Mouse (Mus musculus) heart, adult 2 months (tissue): ENCODE data around the gene Med8. TPM values are rescaled to one million over a fixed set of nuclear protein-coding genes. Genes with fewer than 3 reads are reported as not detected.

Source experiments
- DNase-seq, 2 experiments: peaks; one replicate each; pipeline ENCODE4 v3.0.0; 2021
- H3K27ac ChIP-seq: fragments of 200-600 bp; 2 replicates; pipeline ENCODE4 v1.8.1; 2022
- H3K27me3 ChIP-seq: fragments of 200-500 bp; 2 replicates; pipeline ENCODE4 v1.6.1; 2012; ENCODE audit warnings: mild to moderate bottlenecking, low read length, inconsistent platforms, mixed read lengths; ENCODE audit not compliant: control insufficient read depth, insufficient read depth
- H3K36me3 ChIP-seq: fragments of 200-500 bp; 2 replicates; pipeline ENCODE4 v1.6.1; 2012; ENCODE audit warnings: low read length, inconsistent platforms; ENCODE audit not compliant: control insufficient read depth, insufficient read depth
- H3K4me1 ChIP-seq: fragments of 200-500 bp; 2 replicates; pipeline ENCODE4 v1.6.1; 2011; ENCODE audit warnings: low read length; ENCODE audit not compliant: control insufficient read depth, insufficient read depth
- H3K4me3 ChIP-seq: fragments of 200-600 bp; 2 replicates; pipeline ENCODE4 v1.8.1; 2022
- H3K79me2 ChIP-seq: fragments of 200-500 bp; replicated peaks from 2 replicates; pipeline ENCODE4 v1.6.1; 2012; ENCODE audit warnings: mild to moderate bottlenecking, inconsistent platforms, low read length, moderate library complexity, mixed read lengths; ENCODE audit not compliant: control insufficient read depth, insufficient read depth
- H3K9ac ChIP-seq: fragments of 200-500 bp; 2 replicates; pipeline ENCODE4 v1.6.1; 2012; ENCODE audit warnings: low read depth, mild to moderate bottlenecking, control low read depth, inconsistent platforms, low read length, mixed read lengths
- CTCF ChIP-seq: fragments of 200-600 bp; IDR thresholded peaks from 2 replicates; pipeline ENCODE4 v1.8.1; 2022; ENCODE audit warnings: antibody characterized with exemption, mild to moderate bottlenecking, moderate library complexity
- EP300 ChIP-seq: fragments of 200-500 bp; IDR thresholded peaks from 2 replicates; pipeline ENCODE4 v1.6.1; 2011; ENCODE audit warnings: low read depth, low read length, control low read depth; ENCODE audit not compliant: insufficient read depth
- POLR2A ChIP-seq: fragments of 200-500 bp; IDR thresholded peaks from 2 replicates; pipeline ENCODE4 v1.6.1; 2011; ENCODE audit warnings: mild to moderate bottlenecking, low read depth, low read length, control low read depth; ENCODE audit not compliant: insufficient read depth
- WGBS: fragments of 180-500 bp; shearing (Covaris S2); methylation state at CpG from one replicate; pipeline ENCODE4 v1.1.7; 2018; 5-methylcytosine and 5-hydroxymethylcytosine counted together
- intact Hi-C: fragments of 180-260 bp; cut with DNase I; formaldehyde crosslinking; loops from one replicate; pipeline ENCODE4 v1.15.1; 2025
- polyA plus RNA-seq: library from polyadenylated mRNA; depleted of rRNA; stranded (reverse); fragments of >200 nt; gene quantifications from 2 replicates; pipeline ENCODE4 v1.2.3, GENCODE M21; 2012; rRNA removed
- total RNA-seq, 2 experiments: library from RNA; stranded (reverse); gene quantifications; 2 replicates each; pipeline ENCODE4 v1.2.3; 2021

Med8 gene
- total and polyA plus RNA-seq, 3 experiments = 19.0 to 42.5 (median 41.0) TPM

DNA sequence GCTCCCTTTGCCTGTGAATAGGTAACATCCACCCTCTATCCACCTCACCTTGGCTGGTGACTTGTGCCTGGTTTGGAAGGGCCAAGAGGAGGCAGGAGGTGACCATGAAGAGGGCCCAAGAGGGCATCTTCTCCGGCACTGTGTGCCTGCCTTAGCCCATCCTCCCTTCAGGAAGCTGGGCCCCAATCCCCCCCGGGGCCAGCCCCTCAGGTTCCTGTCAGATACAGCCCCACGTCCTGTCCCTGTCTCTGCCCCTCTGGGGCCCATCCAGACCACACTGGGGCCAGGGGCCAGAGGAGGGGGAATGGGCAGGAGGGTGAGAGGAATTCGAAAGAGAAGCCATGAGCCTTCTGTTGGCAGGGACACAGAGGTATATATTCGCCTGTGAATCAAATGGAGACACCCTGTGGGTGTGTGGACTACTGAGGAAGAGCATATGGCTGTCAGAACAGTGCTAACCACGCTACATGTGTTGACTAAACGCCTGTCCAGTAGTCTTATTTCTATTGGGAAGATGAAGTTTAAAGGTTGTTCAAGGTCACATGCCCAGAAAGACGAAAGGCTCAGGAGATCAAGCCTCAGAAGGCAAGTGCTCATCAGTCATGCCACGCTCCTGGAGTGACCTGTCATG, 48.3 kb downstream of the Med8 start, which contains the start of gene Mpl:
TSS of gene Mpl (minus strand) at position 169 of the 631 bp plus-strand sequence.
- H3K9ac ChIP-seq = no peak within 1 kb of the TSS
- no peak for DNase-seq
- H3K27ac ChIP-seq = no peak within 1 kb of the TSS
- H3K79me2 ChIP-seq = no peaks in the 10 kb centered on the region
- WGBS = 61% methylated on average over 9 of the region's 9 CpGs
- H3K27me3 ChIP-seq = no peaks in the 10 kb centered on the region
- TF ChIP-seq EP300 = no peak
- no peak for TF ChIP-seq POLR2A
- no peak for TF ChIP-seq CTCF
- no peak within 1 kb of the TSS for H3K4me3 ChIP-seq
- H3K4me1 ChIP-seq = no peaks in the 10 kb centered on the region
- intact Hi-C loops = no loop called here
- H3K36me3 ChIP-seq = no peaks in the 10 kb centered on the region

DNA sequence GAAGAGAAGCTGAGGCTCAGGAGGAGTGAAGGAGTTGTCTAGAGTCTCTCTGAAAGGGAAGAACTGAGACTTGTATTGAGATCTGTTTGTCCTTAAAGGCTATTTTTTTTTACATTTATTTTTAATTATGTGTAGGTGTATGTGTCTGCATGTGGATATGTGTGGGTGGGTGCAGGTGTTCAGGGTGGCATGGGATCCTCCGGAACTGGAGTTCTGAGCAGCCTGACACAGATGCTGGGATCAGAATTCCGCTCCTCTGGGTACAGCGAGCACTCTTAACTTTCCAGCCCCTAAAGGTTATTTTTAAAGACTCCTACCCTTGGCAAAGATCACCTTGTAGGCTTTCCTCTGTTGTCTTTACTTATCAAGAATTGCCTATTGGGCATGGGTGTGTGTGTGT, 55.8 kb downstream of the Med8 start:
- peaks cover 2% of the 10 kb centered on the region; the same call in 1 of the 2 replicates for H3K4me1 ChIP-seq
- H3K27ac ChIP-seq = no peak overlapping the region
- no peak for DNase-seq
- no peaks in the 10 kb centered on the region for H3K36me3 ChIP-seq
- H3K27me3 ChIP-seq = no peaks in the 10 kb centered on the region
- TF ChIP-seq POLR2A (no peak), EP300 (no peak), CTCF (no peak)
- intact Hi-C loops = no loop called here
- H3K9ac ChIP-seq = no peak overlapping the region
- WGBS = 60% methylated on average over 3 of the region's 3 CpGs
- no peaks in the 10 kb centered on the region for H3K79me2 ChIP-seq
- no peak overlapping the region for H3K4me3 ChIP-seq

Other genes starting within 250 kb of the Med8 start
- gene Kdm4a, start 229.3 kb upstream of the Med8 start, total RNA-seq = 10 to 100 TPM; 23.5 to 26.3 TPM
- gene Kdm4a, start 229.3 kb upstream of the Med8 start, polyA plus RNA-seq = 18.7 and 26.5 TPM in 2 replicates
- gene Ptprf, start 117.9 kb upstream of the Med8 start, total RNA-seq = 1 to 10 TPM; 5.8 to 6.3 TPM
- gene Ptprf, start 117.9 kb upstream of the Med8 start, polyA plus RNA-seq = 6.6 and 7.8 TPM in 2 replicates
- gene Szt2, start 64 bp upstream of the Med8 start, total RNA-seq = 10 to 100 TPM; 10.1 to 11.1 TPM
- 15.3 and 15.5 TPM in 2 replicates for gene Szt2, start 64 bp upstream of the Med8 start, polyA plus RNA-seq
- gene Elovl1, start 18.8 kb downstream of the Med8 start, total RNA-seq = 10 to 100 TPM; 16.4 to 17.5 TPM
- gene Elovl1, start 18.8 kb downstream of the Med8 start, polyA plus RNA-seq = 66.4 and 74.4 TPM in 2 replicates
- gene Cdc20, start 28.0 kb downstream of the Med8 start, total RNA-seq = under 1 TPM; 0.76 to 0.96 TPM
- 1.6 and 2.3 TPM in 2 replicates for gene Cdc20, start 28.0 kb downstream of the Med8 start, polyA plus RNA-seq
- 1 to 10 TPM in 1 of 2 experiments, under 1 TPM in 1; 0.31 to 1.5 TPM for gene Mpl, start 48.2 kb downstream of the Med8 start, total RNA-seq
- 0.67 and 1.3 TPM in 2 replicates for gene Mpl, start 48.2 kb downstream of the Med8 start, polyA plus RNA-seq
- gene Tie1, start 80.7 kb downstream of the Med8 start, total RNA-seq = 10 to 100 TPM; 59.8 to 63.3 TPM
- 66.8 and 82.3 TPM in 2 replicates for gene Tie1, start 80.7 kb downstream of the Med8 start, polyA plus RNA-seq
- not detected for gene 2610528J11Rik, start 117.7 kb downstream of the Med8 start, total RNA-seq
- 0.37 TPM in 1 of 2 replicates, not detected in the other for gene 2610528J11Rik, start 117.7 kb downstream of the Med8 start, polyA plus RNA-seq
- gene Tmem125, start 134.7 kb downstream of the Med8 start, total RNA-seq = not detected
- gene Tmem125, start 134.7 kb downstream of the Med8 start, polyA plus RNA-seq = 0.44 and 0.70 TPM in 2 replicates
- gene Cfap57, start 211.4 kb downstream of the Med8 start, total RNA-seq = under 1 TPM in 1 of 2 experiments, not detected in 1; 0.05 TPM
- 0.03 and 0.14 TPM in 2 replicates for gene Cfap57, start 211.4 kb downstream of the Med8 start, polyA plus RNA-seq
- gene Ebna1bp2, start 211.5 kb downstream of the Med8 start, total RNA-seq = 10 to 100 TPM; 34.1 to 38.1 TPM
- gene Ebna1bp2, start 211.5 kb downstream of the Med8 start, polyA plus RNA-seq = 20.0 and 22.4 TPM in 2 replicates
- gene Olfr62, start 249.6 kb downstream of the Med8 start, total RNA-seq = not detected
- not detected in 2 replicates for gene Olfr62, start 249.6 kb downstream of the Med8 start, polyA plus RNA-seq